ENCODE assay signal across 8 mouse cellular contexts in the genomic region with DNA sequence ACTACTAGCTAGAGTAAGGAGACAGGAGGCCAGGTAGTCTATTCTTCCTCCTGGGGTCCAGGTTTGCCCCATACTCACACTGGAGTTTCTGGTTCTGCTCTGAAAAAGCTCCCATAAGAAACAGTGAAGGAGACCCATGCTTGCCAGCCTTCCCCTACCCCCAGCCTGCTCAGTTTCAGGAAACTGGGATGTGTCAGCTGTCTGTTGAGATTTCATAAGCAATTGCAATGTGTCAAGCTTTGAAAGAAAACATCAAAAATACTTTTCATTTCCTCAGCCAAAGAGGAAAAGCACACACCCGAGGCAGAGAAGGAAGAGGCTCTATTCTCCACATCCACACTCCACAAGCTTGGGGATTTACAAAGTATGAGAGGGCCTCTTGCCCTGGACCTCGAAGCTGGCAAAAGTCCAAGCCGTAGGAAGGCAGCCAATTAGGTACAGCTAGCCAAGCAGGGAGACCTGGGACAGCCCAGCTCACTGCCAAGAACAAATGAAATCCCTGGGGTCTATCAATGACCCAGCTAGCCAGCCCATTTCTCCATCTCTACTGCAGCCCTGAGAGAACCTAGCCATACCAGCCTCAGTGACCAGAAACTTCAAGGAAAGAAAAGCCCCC. TPM values are rescaled to one million over a fixed set of nuclear protein-coding genes. Genes with fewer than 3 reads are reported as not detected.
A peak's percentile ranks its signal among the peaks of the same experiment; 100 is the strongest.
DNase-seq lines count a peak whose midpoint lies in the region; ATAC-seq and TF ChIP-seq lines count a peak whose summit lies in the region.

No protein-coding gene starts in this region.

- H3K4me2 ChIP-seq in intestine, embryonic 14.5 days (ENCODE audit: low read length), result no peak overlapping the region
- no peak overlapping the region for H3K4me2 ChIP-seq in intestine, postnatal 0 days (replicated peaks; ENCODE audit: low read depth)

- H3K9me3 ChIP-seq in intestine, embryonic 14.5 days (ENCODE audit: control insufficient read depth, low read length), result no peaks in the 10 kb centered on the region
- H3K9me3 ChIP-seq in intestine, postnatal 0 days (ENCODE audit: control insufficient read depth), result no peaks in the 10 kb centered on the region

- no peak for TF ChIP-seq POLR2A in heart, adult 2 months (IDR thresholded peaks at IDR 0.05; ENCODE audit: insufficient read depth, low read depth, low read length)

- no peak for TF ChIP-seq EP300 in heart, adult 2 months (IDR thresholded peaks at IDR 0.05; ENCODE audit: insufficient read depth, low read depth, low read length)

- intact Hi-C loops in heart, adult 2 months (cut with DNase I), result no loop called here

- H3K79me2 ChIP-seq in heart, adult 2 months (replicated peaks; ENCODE audit: control insufficient read depth, insufficient read depth, low read length), result no peaks in the 10 kb centered on the region

- H3K27ac ChIP-seq in intestine, embryonic 14.5 days (ENCODE audit: low read depth), result peak overlapping the region; percentile 47; the same call in 1 of the 2 replicates
- H3K27ac ChIP-seq in intestine, postnatal 0 days (ENCODE audit: low read depth, low read length), result no peak overlapping the region
- no peak overlapping the region for H3K27ac ChIP-seq in heart, adult 2 months

- H3K9ac ChIP-seq in intestine, embryonic 14.5 days (ENCODE audit: low read length), result no peak overlapping the region
- no peak overlapping the region for H3K9ac ChIP-seq in intestine, postnatal 0 days (ENCODE audit: low read depth, low read length)
- no peak overlapping the region for H3K9ac ChIP-seq in heart, adult 2 months (ENCODE audit: low read depth, low read length)

- WGBS in intestine, embryonic 14.5 days, result 17% methylated on average over 3 of the region's 3 CpGs
- WGBS in intestine, postnatal 0 days, result 15% methylated on average over 3 of the region's 3 CpGs
- 9% methylated on average over 3 of the region's 3 CpGs for WGBS in heart, adult 2 months

- no peak for TF ChIP-seq CTCF in intestine, postnatal 0 days (IDR thresholded peaks at IDR 0.05; ENCODE audit: low read depth)
- TF ChIP-seq CTCF in heart, adult 2 months (IDR thresholded peaks at IDR 0.05), result no peak

- no peak overlapping the region for H3K4me3 ChIP-seq in intestine, embryonic 14.5 days (ENCODE audit: low read depth, low read length)
- H3K4me3 ChIP-seq in intestine, postnatal 0 days (ENCODE audit: low read depth, low read length), result no peak overlapping the region
- H3K4me3 ChIP-seq in heart, adult 2 months, result no peak overlapping the region

- ATAC-seq in intestine, embryonic 14.5 days (replicated peaks; ENCODE audit: low FRiP score, low TSS enrichment, low read depth), result no peak
- ATAC-seq in intestine, postnatal 0 days, result no peak

- no peaks in the 10 kb centered on the region for H3K36me3 ChIP-seq in intestine, embryonic 14.5 days (ENCODE audit: control insufficient read depth, insufficient read depth, low read length)
- no peaks in the 10 kb centered on the region for H3K36me3 ChIP-seq in intestine, postnatal 0 days (ENCODE audit: control insufficient read depth, insufficient read depth)
- no peaks in the 10 kb centered on the region for H3K36me3 ChIP-seq in heart, adult 2 months (ENCODE audit: control insufficient read depth, insufficient read depth, low read length)

- H3K27me3 ChIP-seq in intestine, embryonic 14.5 days (replicated peaks; ENCODE audit: control insufficient read depth, insufficient read depth, low read length), result 0 out of 2 replicates have a peak, but pooled peaks cover under 1% of the 10 kb centered on the region
- H3K27me3 ChIP-seq in intestine, postnatal 0 days (replicated peaks; ENCODE audit: control insufficient read depth, insufficient read depth, low read length), result peaks cover 73% of the 10 kb centered on the region
- no peaks in the 10 kb centered on the region for H3K27me3 ChIP-seq in heart, adult 2 months (ENCODE audit: control insufficient read depth, insufficient read depth, low read length)

- peaks cover 13% of the 10 kb centered on the region for H3K4me1 ChIP-seq in intestine, embryonic 14.5 days (replicated peaks; ENCODE audit: control insufficient read depth, insufficient read depth, low read length)
- no peaks in the 10 kb centered on the region for H3K4me1 ChIP-seq in intestine, postnatal 0 days (replicated peaks; ENCODE audit: control insufficient read depth, insufficient read depth, low read length)
- peaks cover 2% of the 10 kb centered on the region for H3K4me1 ChIP-seq in heart, adult 2 months (ENCODE audit: control insufficient read depth, insufficient read depth, low read length)

- DNase-seq in intestine, embryonic 14.5 days (ENCODE audit: low spot score), result no peak
- peak; percentile 80 for DNase-seq in adrenal gland, postnatal 14 days
- DNase-seq in heart, adult 2 months, result peak; percentile 71 to 77
- peak; percentile 74 for DNase-seq in kidney, postnatal 14 days
- no peak for DNase-seq in thymus, postnatal 10 days (ENCODE audit: low spot score in 2 of 2)
- no peak for DNase-seq in embryo, embryonic 10.5 days (ENCODE audit: low spot score)
- DNase-seq in layer of hippocampus, postnatal 36 days, result no peak

RNA-seq across cellular contexts. Expression of a gene that starts 12.0 kb away (rescaled TPM):
- polyA plus RNA-seq in intestine, embryonic 14.5 days (2014; fragmentation: Nextera tagmentation; extraction: Ambion mirVana), result 26.2 and 27.3 TPM in 2 replicates
- 10.7 and 10.8 TPM in 2 replicates for polyA plus RNA-seq in intestine, postnatal 0 days (2015; fragmentation: Nextera tagmentation; extraction: Ambion mirVana)
- total RNA-seq in adrenal gland, postnatal 14 days (2021), result 19.5 and 21.7 TPM in 2 replicates
- 10 to 100 TPM; 15.5 to 15.7 TPM for total RNA-seq in heart, adult 2 months (2021)
- polyA plus RNA-seq in heart, adult 2 months (2012; rRNA removed), result 14.7 and 15.4 TPM in 2 replicates
- 10 to 100 TPM; 20.1 to 21.9 TPM for total RNA-seq in layer of hippocampus, postnatal 36 days (2021)

RNA-seq across cellular contexts. Expression of a gene that starts 19.9 kb away (rescaled TPM):
- polyA plus RNA-seq in intestine, embryonic 14.5 days (2014; fragmentation: Nextera tagmentation; extraction: Ambion mirVana), result 62.7 and 64.6 TPM in 2 replicates
- 32.5 and 34.4 TPM in 2 replicates for polyA plus RNA-seq in intestine, postnatal 0 days (2015; fragmentation: Nextera tagmentation; extraction: Ambion mirVana)
- total RNA-seq in adrenal gland, postnatal 14 days (2021), result 46.0 and 50.1 TPM in 2 replicates
- total RNA-seq in heart, adult 2 months (2021), result 10 to 100 TPM; 29.7 to 35.3 TPM
- 23.4 and 42.0 TPM in 2 replicates for polyA plus RNA-seq in heart, adult 2 months (2012; rRNA removed)
- 10 to 100 TPM; 39.7 to 43.8 TPM for total RNA-seq in layer of hippocampus, postnatal 36 days (2021)

RNA-seq across cellular contexts. Expression of a gene that starts 28.5 kb away (rescaled TPM):
- polyA plus RNA-seq in intestine, embryonic 14.5 days (2014; fragmentation: Nextera tagmentation; extraction: Ambion mirVana), result 6.6 and 7.2 TPM in 2 replicates
- 1.1 and 1.3 TPM in 2 replicates for polyA plus RNA-seq in intestine, postnatal 0 days (2015; fragmentation: Nextera tagmentation; extraction: Ambion mirVana)
- total RNA-seq in adrenal gland, postnatal 14 days (2021), result 0.44 and 1.1 TPM in 2 replicates
- under 1 TPM in 1 of 2 experiments, not detected in 1; 0.29 TPM for total RNA-seq in heart, adult 2 months (2021)
- 0.29 and 0.57 TPM in 2 replicates for polyA plus RNA-seq in heart, adult 2 months (2012; rRNA removed)
- 10 to 100 TPM in 1 of 2 experiments, 1 to 10 TPM in 1; 9.3 to 13.9 TPM for total RNA-seq in layer of hippocampus, postnatal 36 days (2021)

Comparison
In these comparisons a context has a peak if more than half of its experiments do, and no peak if none do; other contexts are left out.
1. DNase-seq: peak in adrenal gland, postnatal 14 days (single experiment), heart, adult 2 months (2 of 2) and kidney, postnatal 14 days (single experiment); none in intestine, embryonic 14.5 days (single experiment), thymus, postnatal 10 days (0 of 2), embryo, embryonic 10.5 days (single experiment) and layer of hippocampus, postnatal 36 days (0 of 2).